Mouse (Mus musculus): ENCODE measurements around the gene Magi2.

Magi2 gene

GRCm38 (mm10) chr5:19746865-19747514 is 520.2 kb downstream of the Magi2 start:
- in situ Hi-C loops (cut with MboI): no loop called here

GRCm38 (mm10) chr5:19747631-19748030 is 520.8 kb downstream of the Magi2 start:
- in situ Hi-C loops (cut with MboI): no loop called here

- in situ Hi-C loops (cut with MboI): no loop called here
Measured at GRCm38 (mm10) chr5:19779224-19779623, 552.4 kb downstream of the Magi2 start.

- in situ Hi-C loops (cut with MboI): no loop called here
Measured at GRCm38 (mm10) chr5:19780076-19780475, 553.2 kb downstream of the Magi2 start.

- in situ Hi-C loops (cut with MboI): no loop called here
Measured at GRCm38 (mm10) chr5:19785320-19785719, 558.5 kb downstream of the Magi2 start.

GRCm38 (mm10) chr5:19787522-19788144 is 560.8 kb downstream of the Magi2 start:
- in situ Hi-C loops (cut with MboI): no loop called here

- in situ Hi-C loops (cut with MboI): no loop called here
Measured at GRCm38 (mm10) chr5:19803052-19803769, 576.4 kb downstream of the Magi2 start.

- in situ Hi-C loops (cut with MboI): no loop called here
Measured at GRCm38 (mm10) chr5:19822502-19822901, 595.7 kb downstream of the Magi2 start.

- in situ Hi-C loops (cut with MboI): no loop called here
Measured at GRCm38 (mm10) chr5:19825943-19826342, 599.1 kb downstream of the Magi2 start.

- in situ Hi-C loops (cut with MboI): no loop called here
Measured at GRCm38 (mm10) chr5:19829341-19829740, 602.5 kb downstream of the Magi2 start.

- in situ Hi-C loops (cut with MboI): no loop called here
Measured at GRCm38 (mm10) chr5:19862854-19863253, 636.0 kb downstream of the Magi2 start.

GRCm38 (mm10) chr5:19870406-19870805 is 643.6 kb downstream of the Magi2 start:
- in situ Hi-C loops (cut with MboI): no loop called here

- in situ Hi-C loops (cut with MboI): no loop called here
Measured at GRCm38 (mm10) chr5:19891693-19892092, 664.9 kb downstream of the Magi2 start.

- in situ Hi-C loops (cut with MboI): no loop called here
Measured at GRCm38 (mm10) chr5:19895893-19896292, 669.1 kb downstream of the Magi2 start.

- in situ Hi-C loops (cut with MboI): no loop called here
Measured at GRCm38 (mm10) chr5:19901625-19902024, 674.8 kb downstream of the Magi2 start.

- in situ Hi-C loops (cut with MboI): no loop called here
Measured at GRCm38 (mm10) chr5:19906636-19907035, 679.8 kb downstream of the Magi2 start.

GRCm38 (mm10) chr5:19907381-19907982 is 680.6 kb downstream of the Magi2 start:
- in situ Hi-C loops (cut with MboI): no loop called here

GRCm38 (mm10) chr5:19907983-19908705 is 681.3 kb downstream of the Magi2 start:
- in situ Hi-C loops (cut with MboI): no loop called here

GRCm38 (mm10) chr5:19908706-19909060 is 681.8 kb downstream of the Magi2 start:
- in situ Hi-C loops (cut with MboI): no loop called here

GRCm38 (mm10) chr5:19909071-19909470 is 682.2 kb downstream of the Magi2 start:
- in situ Hi-C loops (cut with MboI): no loop called here

GRCm38 (mm10) chr5:19909664-19910063 is 682.8 kb downstream of the Magi2 start:
- in situ Hi-C loops (cut with MboI): no loop called here

- in situ Hi-C loops (cut with MboI): no loop called here
Measured at GRCm38 (mm10) chr5:19932102-19932501, 705.3 kb downstream of the Magi2 start.
